Mouse (Mus musculus) cortical plate, adult 2 months (tissue): ENCODE measurements around the gene Gpr174. TPM values are rescaled to one million over a fixed set of nuclear protein-coding genes. Genes with fewer than 3 reads are reported as not detected.

Source experiments
- H3K27ac ChIP-seq: fragments of 200-500 bp; 2 replicates; pipeline ENCODE4 v1.5.1; 2012; ENCODE audit warnings: low read length, control low read depth, inconsistent platforms; ENCODE audit not compliant: insufficient read depth
- H3K4me1 ChIP-seq: fragments of 200-500 bp; 2 replicates; pipeline ENCODE4 v1.6.1; 2011; ENCODE audit warnings: low read length; ENCODE audit not compliant: control insufficient read depth, insufficient read depth
- H3K4me3 ChIP-seq: fragments of 200-500 bp; 2 replicates; pipeline ENCODE4 v1.5.1; 2011; ENCODE audit warnings: mild to moderate bottlenecking, low read length, control low read depth; ENCODE audit not compliant: insufficient read depth
- CTCF ChIP-seq: fragments of 200-500 bp; IDR thresholded peaks from 2 replicates; pipeline ENCODE4 v1.5.1; 2011; ENCODE audit warnings: mild to moderate bottlenecking, control low read depth, low read length; ENCODE audit not compliant: insufficient read depth; ENCODE audit errors: extremely low read depth
- POLR2A ChIP-seq: fragments of 200-500 bp; IDR thresholded peaks from 2 replicates; pipeline ENCODE4 v1.6.1; 2011; ENCODE audit warnings: mild to moderate bottlenecking, low read length, control low read depth; ENCODE audit not compliant: insufficient read depth; ENCODE audit errors: extremely low read depth
- polyA plus RNA-seq: library from polyadenylated mRNA; depleted of rRNA; stranded (reverse); fragments of >200 nt; gene quantifications from 2 replicates; pipeline ENCODE4 v1.2.3, GENCODE M21; 2012; rRNA removed

Gene Gpr174
- polyA plus RNA-seq, 1 experiment: 0.02 TPM

GRCm38 (mm10) chrX:107298761-107299160 lies 43.1 kb downstream of the Gpr174 start:
- TF ChIP-seq POLR2A: no peak
- Histone ChIP-seq H3K27ac (no peak overlapping the region), H3K4me1 (no peaks in the 10 kb centered on the region), H3K4me3 (no peak overlapping the region)

GRCm38 (mm10) chrX:107306492-107306891 lies 50.8 kb downstream of the Gpr174 start:
- no peaks in the 10 kb centered on the region for H3K4me1 ChIP-seq
- H3K27ac ChIP-seq: no peak overlapping the region
- TF ChIP-seq POLR2A: no peak
- no peak for TF ChIP-seq CTCF
- no peak overlapping the region for H3K4me3 ChIP-seq

- H3K4me1 ChIP-seq: no peaks in the 10 kb centered on the region
- TF ChIP-seq CTCF (no peak), POLR2A (no peak)
Observed at GRCm38 (mm10) chrX:107312533-107312932, 56.9 kb downstream of the Gpr174 start.

GRCm38 (mm10) chrX:107325697-107326381 lies 70.2 kb downstream of the Gpr174 start:
- TF ChIP-seq CTCF (no peak), POLR2A (no peak)
- Histone ChIP-seq H3K4me3 (no peak overlapping the region), H3K4me1 (no peaks in the 10 kb centered on the region), H3K27ac (no peak overlapping the region)

More at GRCm38 (mm10) chrX:107312533-107312932, 56.9 kb downstream of the Gpr174 start:
- H3K4me3 ChIP-seq: no peak overlapping the region
- H3K27ac ChIP-seq: no peak overlapping the region

GRCm38 (mm10) chrX:107329849-107330248 lies 74.2 kb downstream of the Gpr174 start:
- TF ChIP-seq POLR2A (no peak), CTCF (no peak)
- no peaks in the 10 kb centered on the region for H3K4me1 ChIP-seq
- H3K27ac ChIP-seq: no peak overlapping the region
- H3K4me3 ChIP-seq: no peak overlapping the region

- no peak overlapping the region for H3K4me3 ChIP-seq
- TF ChIP-seq POLR2A (no peak), CTCF (no peak)
- no peaks in the 10 kb centered on the region for H3K4me1 ChIP-seq
- H3K27ac ChIP-seq: no peak overlapping the region
Observed at GRCm38 (mm10) chrX:107336609-107337008, 80.9 kb downstream of the Gpr174 start.

GRCm38 (mm10) chrX:107341980-107342379 lies 86.3 kb downstream of the Gpr174 start:
- no peaks in the 10 kb centered on the region for H3K4me1 ChIP-seq
- H3K27ac ChIP-seq: no peak overlapping the region
- TF ChIP-seq POLR2A (no peak), CTCF (no peak)
- no peak overlapping the region for H3K4me3 ChIP-seq

Other genes starting within 250 kb of the Gpr174 start
- not detected in 2 replicates for gene P2ry10, start 167.4 kb upstream of the Gpr174 start, polyA plus RNA-seq
- 0.46 and 0.59 TPM in 2 replicates for gene P2ry10b, start 107.0 kb upstream of the Gpr174 start, polyA plus RNA-seq
- gene Itm2a, start 147.5 kb downstream of the Gpr174 start, polyA plus RNA-seq: 106 and 112 TPM in 2 replicates